Mouse (Mus musculus) liver, embryonic 13.5 days (tissue): Measurements from ENCODE around the gene Chrdl2. TPM values are rescaled to one million over a fixed set of nuclear protein-coding genes. Genes with fewer than 3 reads are reported as not detected.

Experiments used
- ATAC-seq: fragments of 200-750 bp; cut with Nextera tagmentation; 2 replicates; pipeline ENCODE4 v1.8.0; 2017; ENCODE audit warnings: low read depth, mild to moderate bottlenecking, moderate number of reproducible peaks, moderate library complexity
- DNase-seq: peaks from one replicate; pipeline ENCODE4 v3.0.0; 2022
- H3K27ac ChIP-seq: fragments of 300-500 bp; sonication (generic); 2 replicates; pipeline ENCODE4 v1.5.1; 2015; ENCODE audit warnings: moderate library complexity, mild to moderate bottlenecking, inconsistent platforms
- H3K27me3 ChIP-seq: fragments of 300-500 bp; sonication (generic); 2 replicates; pipeline ENCODE4 v1.6.1; 2015; ENCODE audit warnings: mild to moderate bottlenecking, inconsistent platforms
- H3K36me3 ChIP-seq: fragments of 300-500 bp; sonication (generic); 2 replicates; pipeline ENCODE4 v1.6.1; 2015; ENCODE audit warnings: mild to moderate bottlenecking, inconsistent platforms
- H3K4me1 ChIP-seq: fragments of 300-500 bp; sonication (generic); replicated peaks from 2 replicates; pipeline ENCODE4 v1.6.1; 2015; ENCODE audit warnings: inconsistent platforms
- H3K4me2 ChIP-seq: fragments of 300-500 bp; sonication (generic); 2 replicates; pipeline ENCODE4 v1.6.1; 2015; ENCODE audit warnings: inconsistent platforms, mild to moderate bottlenecking, moderate library complexity
- H3K4me3 ChIP-seq: fragments of 300-500 bp; sonication (generic); replicated peaks from 2 replicates; pipeline ENCODE4 v1.5.1; 2015; ENCODE audit warnings: mild to moderate bottlenecking, inconsistent platforms
- H3K9ac ChIP-seq: fragments of 300-500 bp; sonication (generic); 2 replicates; pipeline ENCODE4 v1.6.1; 2015; ENCODE audit warnings: mild to moderate bottlenecking, inconsistent platforms
- H3K9me3 ChIP-seq: fragments of 300-500 bp; sonication (generic); replicated peaks from 2 replicates; pipeline ENCODE4 v1.6.1; 2016; ENCODE audit warnings: inconsistent platforms
- WGBS: fragments of 180-500 bp; shearing (Covaris S2); methylation state at CpG from one replicate; pipeline ENCODE4 v1.1.7; 2015; ENCODE audit not compliant: insufficient replicate concordance; 5-methylcytosine and 5-hydroxymethylcytosine counted together
- polyA plus RNA-seq: library from polyadenylated mRNA; unstranded; fragments of >200 nt; fragmentation: Nextera tagmentation; extraction: Ambion mirVana; gene quantifications from 2 replicates; pipeline ENCODE4 v1.2.1, GENCODE M21; 2015

Chrdl2 gene
- polyA plus RNA-seq, 1 experiment from 2014 or later = not detected

GRCm38 (mm10) chr7:99989844-99990760 lies 15.9 kb upstream of the Chrdl2 start:
- Histone ChIP-seq H3K27ac (no peak overlapping the region), H3K27me3 (0 out of 2 replicates have a peak, but pooled peaks cover 7% of the 10 kb centered on the region), H3K4me1 (no peaks in the 10 kb centered on the region), H3K4me3 (no peak overlapping the region), H3K9me3 (no peaks in the 10 kb centered on the region), H3K9ac (no peak overlapping the region), H3K4me2 (peak overlapping the region; percentile 13; the same call in 1 of the 2 replicates), H3K36me3 (no peaks in the 10 kb centered on the region)
- WGBS = 54% methylated on average over 15 of the region's 15 CpGs
- DNase-seq (peak; percentile 21), ATAC-seq (no peak)

DNA sequence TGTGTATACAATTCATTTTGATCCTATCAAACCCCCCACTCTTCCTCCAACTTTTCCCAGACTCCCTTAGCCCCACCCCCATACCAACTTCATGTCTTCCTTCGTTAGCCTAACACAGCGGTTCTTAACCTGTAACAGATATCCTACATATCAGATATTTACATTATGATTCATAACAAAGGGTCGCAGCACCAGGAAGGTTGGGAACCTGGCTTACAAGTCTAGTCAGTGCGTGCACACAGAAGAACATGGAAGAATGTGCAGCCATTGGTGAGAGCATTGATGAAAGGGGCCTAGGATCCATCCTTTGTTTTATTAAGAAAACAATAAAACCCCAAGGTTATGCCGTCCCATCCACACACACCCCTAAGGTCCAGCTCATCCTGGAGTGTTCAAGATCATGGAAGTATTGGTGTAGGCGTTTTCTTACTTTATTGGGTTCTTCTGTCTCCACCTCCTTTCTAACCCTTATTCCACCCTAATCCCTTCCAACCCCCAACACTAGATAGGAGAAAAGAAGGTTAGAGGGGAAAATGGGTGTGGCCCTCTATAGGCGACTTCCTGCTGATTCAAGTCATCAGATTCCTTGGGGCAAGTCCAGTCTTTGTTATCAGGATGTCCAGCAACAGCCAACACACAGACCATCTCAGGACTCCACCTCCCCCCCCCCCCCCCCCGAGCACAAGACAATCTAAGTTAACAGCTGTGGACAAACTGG lies 14.8 kb upstream of the Chrdl2 start:
- ATAC-seq = no peak
- H3K27ac ChIP-seq = no peak overlapping the region
- H3K9me3 ChIP-seq = no peaks in the 10 kb centered on the region
- WGBS = 57% methylated on average over 8 of the region's 8 CpGs
- H3K9ac ChIP-seq = no peak overlapping the region
- no peak overlapping the region for H3K4me2 ChIP-seq
- no peaks in the 10 kb centered on the region for H3K4me1 ChIP-seq
- no peak overlapping the region for H3K4me3 ChIP-seq
- no peak for DNase-seq
- H3K27me3 ChIP-seq = 0 out of 2 replicates have a peak, but pooled peaks cover 7% of the 10 kb centered on the region
- no peaks in the 10 kb centered on the region for H3K36me3 ChIP-seq

GRCm38 (mm10) chr7:99993159-99993558 lies 12.8 kb upstream of the Chrdl2 start:
- ATAC-seq (no peak), DNase-seq (no peak)
- H3K4me1 ChIP-seq = no peaks in the 10 kb centered on the region
- no peak overlapping the region for H3K4me3 ChIP-seq
- H3K27ac ChIP-seq = no peak overlapping the region
- H3K36me3 ChIP-seq = no peaks in the 10 kb centered on the region
- no peaks in the 10 kb centered on the region for H3K9me3 ChIP-seq
- 63% methylated on average over 7 of the region's 7 CpGs for WGBS
- H3K4me2 ChIP-seq = no peak overlapping the region
- no peak overlapping the region for H3K9ac ChIP-seq
- no peaks in the 10 kb centered on the region for H3K27me3 ChIP-seq

DNA sequence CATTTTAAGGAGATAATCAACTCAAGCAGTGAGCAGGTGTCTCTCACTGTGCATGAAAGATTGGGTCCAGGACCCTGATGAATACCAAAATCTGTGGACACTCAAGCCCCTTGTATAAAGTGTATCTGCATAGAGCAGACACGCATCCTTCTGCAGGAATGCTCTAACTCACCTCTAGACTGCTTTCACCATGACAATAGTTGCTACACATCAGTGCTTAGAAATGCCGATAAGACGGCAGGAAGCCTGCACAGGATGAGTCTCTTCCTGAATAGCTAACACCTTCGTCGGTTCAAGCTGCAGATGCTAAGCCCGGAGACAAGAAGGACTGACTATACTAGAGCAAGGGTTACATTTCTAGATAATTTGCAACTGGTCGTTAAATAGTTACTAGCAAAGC lies 10.8 kb upstream of the Chrdl2 start:
- DNase-seq (no peak), ATAC-seq (no peak)
- Histone ChIP-seq H3K27ac (no peak overlapping the region), H3K4me3 (no peak overlapping the region), H3K36me3 (no peaks in the 10 kb centered on the region), H3K4me2 (no peak overlapping the region), H3K9me3 (no peaks in the 10 kb centered on the region), H3K9ac (no peak overlapping the region), H3K4me1 (no peaks in the 10 kb centered on the region), H3K27me3 (no peaks in the 10 kb centered on the region)
- WGBS = 24% methylated on average over 7 of the region's 7 CpGs

DNA sequence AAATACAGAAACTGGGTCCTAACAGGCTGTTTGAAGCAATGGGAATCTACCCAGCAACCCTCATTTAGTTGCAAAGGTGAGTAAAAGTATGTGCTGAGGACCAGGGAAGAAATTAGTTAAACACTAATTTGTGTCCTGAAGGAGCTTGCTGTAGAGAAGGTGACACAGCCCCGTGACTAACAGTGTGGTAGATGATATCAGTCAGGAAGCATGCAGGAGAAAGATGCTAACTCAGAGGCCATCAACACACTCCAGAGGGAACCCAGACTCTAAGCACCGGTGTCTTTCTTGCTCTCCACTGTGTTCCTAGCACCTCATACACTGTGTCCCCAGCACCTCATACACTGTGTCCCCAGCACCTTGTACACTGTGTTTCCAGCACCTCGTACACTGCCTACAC lies 7.3 kb upstream of the Chrdl2 start:
- Histone ChIP-seq H3K36me3 (no peaks in the 10 kb centered on the region), H3K4me1 (no peaks in the 10 kb centered on the region), H3K27me3 (peaks cover 7% of the 10 kb centered on the region), H3K9me3 (no peaks in the 10 kb centered on the region), H3K27ac (no peak overlapping the region), H3K4me3 (no peak overlapping the region), H3K4me2 (no peak overlapping the region), H3K9ac (no peak overlapping the region)
- DNase-seq (no peak), ATAC-seq (no peak)
- 38% methylated on average over 3 of the region's 3 CpGs for WGBS

DNA sequence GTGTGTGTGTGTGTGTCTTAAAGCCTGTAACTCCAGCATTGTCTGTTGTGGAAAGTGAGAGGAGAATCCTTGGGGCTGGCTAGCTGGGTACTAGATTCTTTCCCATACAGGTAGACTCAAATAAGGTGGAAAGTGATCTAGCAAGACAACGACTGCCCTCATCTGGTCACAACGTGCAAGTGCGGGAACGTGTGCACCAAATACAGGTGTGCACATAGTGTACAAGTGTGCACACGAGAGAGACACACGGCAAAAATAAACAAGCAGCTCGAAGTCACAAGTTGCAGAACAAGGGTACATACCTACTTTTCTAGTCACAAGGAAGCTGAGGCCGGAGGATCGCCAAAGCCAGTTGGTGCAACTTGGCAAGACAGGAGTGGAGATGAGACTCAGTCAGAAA lies 2.2 kb upstream of the Chrdl2 start:
- Histone ChIP-seq H3K9ac (no peak overlapping the region), H3K4me3 (no peak overlapping the region), H3K9me3 (no peaks in the 10 kb centered on the region), H3K27me3 (peaks cover 58% of the 10 kb centered on the region), H3K36me3 (no peaks in the 10 kb centered on the region), H3K4me1 (no peaks in the 10 kb centered on the region; the same call in 1 of the 2 replicates), H3K4me2 (no peak overlapping the region), H3K27ac (no peak overlapping the region)
- DNase-seq (no peak), ATAC-seq (no peak)
- WGBS = 42% methylated on average over 9 of the region's 9 CpGs

DNA sequence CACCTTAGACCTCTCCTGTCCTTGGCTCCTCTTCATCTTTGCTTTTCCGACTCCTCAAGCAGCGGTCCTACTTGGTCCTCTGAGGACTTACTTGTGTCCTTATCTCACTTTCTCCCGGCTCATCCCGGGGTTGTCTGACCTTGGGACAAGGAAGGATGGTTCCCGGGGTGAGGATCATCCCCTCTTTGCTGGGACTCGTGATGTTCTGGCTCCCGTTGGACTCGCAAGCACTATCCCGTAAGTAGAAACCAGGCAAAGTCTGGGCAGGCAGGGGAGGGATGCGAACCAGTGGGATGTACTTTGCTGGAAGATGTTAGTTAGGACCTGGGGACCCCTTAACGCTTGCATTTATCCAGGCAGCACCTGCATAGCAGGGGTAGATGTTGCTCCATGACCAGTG lies 439 bp downstream of the Chrdl2 start:
- DNase-seq = no peak
- H3K9me3 ChIP-seq = no peaks in the 10 kb centered on the region

GRCm38 (mm10) chr7:100008765-100009164 lies 2.8 kb downstream of the Chrdl2 start:
- H3K4me1 ChIP-seq = peaks cover 3% of the 10 kb centered on the region; the same call in 1 of the 2 replicates
- H3K36me3 ChIP-seq = no peaks in the 10 kb centered on the region
- H3K9ac ChIP-seq = no peak overlapping the region
- peaks cover 72% of the 10 kb centered on the region for H3K27me3 ChIP-seq
- no peak overlapping the region for H3K4me3 ChIP-seq
- no peaks in the 10 kb centered on the region for H3K9me3 ChIP-seq
- H3K27ac ChIP-seq = no peak overlapping the region
- H3K4me2 ChIP-seq = no peak overlapping the region
- WGBS = 64% methylated on average over 4 of the region's 4 CpGs
- DNase-seq (no peak), ATAC-seq (no peak)

More for the DNA sequence above, 439 bp downstream of the Chrdl2 start:
- no peak overlapping the region for H3K4me3 ChIP-seq
- 8% methylated on average over 11 of the region's 11 CpGs for WGBS
- no peak overlapping the region for H3K4me2 ChIP-seq
- H3K27me3 ChIP-seq = peaks cover 79% of the 10 kb centered on the region
- H3K9ac ChIP-seq = no peak overlapping the region
- H3K4me1 ChIP-seq = peaks cover 3% of the 10 kb centered on the region; the same call in 1 of the 2 replicates
- H3K36me3 ChIP-seq = no peaks in the 10 kb centered on the region
- ATAC-seq = no peak
- H3K27ac ChIP-seq = no peak overlapping the region

GRCm38 (mm10) chr7:100009640-100010039 lies 3.7 kb downstream of the Chrdl2 start:
- Histone ChIP-seq H3K27ac (no peak overlapping the region), H3K4me1 (peaks cover 3% of the 10 kb centered on the region; the same call in 1 of the 2 replicates), H3K36me3 (no peaks in the 10 kb centered on the region), H3K9me3 (no peaks in the 10 kb centered on the region), H3K9ac (no peak overlapping the region), H3K4me2 (no peak overlapping the region), H3K4me3 (no peak overlapping the region), H3K27me3 (peaks cover 63% of the 10 kb centered on the region)
- DNase-seq (peak; percentile 27), ATAC-seq (no peak)
- 13% methylated on average over 11 of the region's 11 CpGs for WGBS

DNA sequence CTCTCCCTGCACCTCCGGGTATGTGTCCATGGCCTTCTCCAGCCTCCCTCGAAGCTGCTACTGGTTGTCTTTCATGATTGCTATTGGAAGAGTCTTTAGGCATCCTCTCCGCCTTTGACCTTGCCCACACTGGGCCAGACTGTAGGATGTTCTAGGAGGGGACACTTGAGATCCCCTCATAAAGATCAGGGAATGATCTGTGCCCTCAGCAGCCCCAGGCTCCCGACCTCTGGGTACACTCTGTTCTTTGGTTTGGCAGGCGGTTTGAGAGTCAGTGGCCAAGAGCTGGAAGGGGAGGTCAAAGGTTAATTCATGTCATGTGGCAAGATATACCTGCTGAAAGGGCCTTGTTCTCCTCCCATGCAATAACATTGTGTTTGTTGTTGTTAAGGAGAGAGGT lies 4.7 kb downstream of the Chrdl2 start:
- H3K4me3 ChIP-seq = no peak overlapping the region
- no peaks in the 10 kb centered on the region for H3K9me3 ChIP-seq
- no peak overlapping the region for H3K27ac ChIP-seq
- H3K4me2 ChIP-seq = no peak overlapping the region
- H3K27me3 ChIP-seq = peaks cover 52% of the 10 kb centered on the region
- ATAC-seq = no peak
- WGBS = 42% methylated on average over 5 of the region's 5 CpGs
- H3K9ac ChIP-seq = no peak overlapping the region
- DNase-seq = no peak
- peaks cover 3% of the 10 kb centered on the region; the same call in 1 of the 2 replicates for H3K4me1 ChIP-seq
- no peaks in the 10 kb centered on the region for H3K36me3 ChIP-seq

DNA sequence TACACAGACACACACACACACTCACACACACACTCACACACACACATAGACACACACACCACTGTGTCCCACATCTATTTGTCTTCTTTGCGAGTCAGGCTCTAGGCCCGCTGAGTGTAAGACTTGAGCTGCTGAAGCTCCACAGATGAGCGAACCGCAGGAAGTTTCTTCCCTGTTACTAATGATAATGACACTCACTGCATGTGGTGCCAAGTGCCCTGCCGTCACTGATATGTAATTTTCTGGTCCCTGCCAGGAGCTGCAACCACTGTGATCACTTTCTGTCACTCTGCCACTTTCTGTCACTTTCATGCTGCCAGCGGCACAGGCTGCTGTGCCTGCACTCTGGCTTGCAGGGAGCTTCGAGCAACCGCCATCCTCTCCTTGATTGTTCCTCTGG lies 6.1 kb downstream of the Chrdl2 start:
- Histone ChIP-seq H3K9me3 (no peaks in the 10 kb centered on the region), H3K27me3 (peaks cover 39% of the 10 kb centered on the region), H3K4me1 (0 out of 2 replicates have a peak, but pooled peaks cover 3% of the 10 kb centered on the region), H3K9ac (no peak overlapping the region), H3K27ac (no peak overlapping the region), H3K4me3 (no peak overlapping the region), H3K4me2 (no peak overlapping the region), H3K36me3 (no peaks in the 10 kb centered on the region)
- ATAC-seq (no peak), DNase-seq (no peak)
- WGBS = 64% methylated on average over 8 of the region's 8 CpGs
